Mouse (Mus musculus): Measurements from ENCODE around the gene Zfp362.

The Zfp362 gene

GRCm38 (mm10) chr4:128796788-128797187 lies 9.1 kb downstream of the Zfp362 start:
- no peak for DNase-seq

DNA sequence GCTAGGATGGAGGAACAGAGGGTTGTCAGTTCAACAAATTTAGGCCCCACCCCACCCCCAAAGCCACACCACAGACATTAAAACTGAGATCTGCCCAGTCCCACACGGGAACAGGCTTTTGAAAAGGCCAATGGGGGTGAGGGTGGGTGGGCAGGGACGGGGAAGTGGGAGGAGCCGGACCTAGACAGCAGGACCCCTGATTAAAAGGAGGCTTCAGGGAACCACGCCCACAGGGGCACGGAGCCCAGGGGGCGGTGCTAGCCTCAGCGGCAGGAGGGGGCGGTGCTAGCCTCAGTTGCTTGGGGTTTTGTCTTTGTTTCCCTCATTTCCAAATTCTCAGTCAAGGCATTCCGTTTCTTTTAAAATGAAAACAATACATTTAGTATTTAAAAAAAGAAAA lies 10.2 kb downstream of the Zfp362 start:
- peak; percentile 55 for DNase-seq

- no peak for DNase-seq
These were observed 11.6 kb downstream of the Zfp362 start for GRCm38 (mm10) chr4:128794198-128794597.

- no peak for DNase-seq
These were observed 12.1 kb downstream of the Zfp362 start for GRCm38 (mm10) chr4:128793710-128794109.

DNA sequence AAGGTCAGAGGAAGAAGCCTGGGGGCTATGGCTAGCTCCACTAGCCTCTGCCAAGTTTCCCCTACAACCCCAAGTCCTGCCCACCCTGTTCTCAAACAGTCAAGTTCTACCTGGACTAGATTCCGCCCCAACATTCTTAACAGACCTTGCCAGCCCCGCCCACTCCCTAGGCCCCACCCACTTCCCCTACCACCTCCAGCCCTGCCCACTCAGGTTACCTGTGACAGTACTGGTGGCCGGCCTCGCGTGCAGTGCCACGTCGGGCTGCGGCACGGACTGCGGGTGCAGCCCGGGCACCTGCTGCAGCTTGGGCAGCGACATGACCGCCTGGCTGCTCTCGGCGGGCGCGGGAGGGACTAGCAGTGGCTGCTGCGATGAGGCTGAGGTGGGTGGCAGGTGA lies 16.2 kb downstream of the Zfp362 start:
- no peak for DNase-seq

DNA sequence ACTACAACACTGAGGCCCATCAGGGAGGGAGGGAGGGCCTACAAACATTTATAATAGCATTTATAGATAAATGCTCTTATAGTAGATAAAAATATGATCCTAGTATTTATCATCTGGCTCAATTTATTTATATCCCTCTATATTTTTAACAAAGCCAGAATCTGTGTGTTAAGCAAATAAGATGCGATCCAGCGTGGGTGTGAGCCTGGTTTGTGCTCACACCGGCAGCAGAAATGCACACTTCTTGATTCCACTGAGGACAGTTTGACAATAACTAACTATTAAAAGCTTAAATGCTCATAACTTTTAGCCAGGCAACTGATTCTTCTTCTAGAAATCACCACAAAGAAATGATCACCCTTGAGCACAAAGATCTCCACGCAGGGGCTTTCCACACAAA lies 17.7 kb downstream of the Zfp362 start:
- no peak for DNase-seq

- no peak for DNase-seq
These were observed 18.6 kb downstream of the Zfp362 start for GRCm38 (mm10) chr4:128787023-128787939.

GRCm38 (mm10) chr4:128785921-128786654 lies 19.8 kb downstream of the Zfp362 start:
- no peak for DNase-seq

DNA sequence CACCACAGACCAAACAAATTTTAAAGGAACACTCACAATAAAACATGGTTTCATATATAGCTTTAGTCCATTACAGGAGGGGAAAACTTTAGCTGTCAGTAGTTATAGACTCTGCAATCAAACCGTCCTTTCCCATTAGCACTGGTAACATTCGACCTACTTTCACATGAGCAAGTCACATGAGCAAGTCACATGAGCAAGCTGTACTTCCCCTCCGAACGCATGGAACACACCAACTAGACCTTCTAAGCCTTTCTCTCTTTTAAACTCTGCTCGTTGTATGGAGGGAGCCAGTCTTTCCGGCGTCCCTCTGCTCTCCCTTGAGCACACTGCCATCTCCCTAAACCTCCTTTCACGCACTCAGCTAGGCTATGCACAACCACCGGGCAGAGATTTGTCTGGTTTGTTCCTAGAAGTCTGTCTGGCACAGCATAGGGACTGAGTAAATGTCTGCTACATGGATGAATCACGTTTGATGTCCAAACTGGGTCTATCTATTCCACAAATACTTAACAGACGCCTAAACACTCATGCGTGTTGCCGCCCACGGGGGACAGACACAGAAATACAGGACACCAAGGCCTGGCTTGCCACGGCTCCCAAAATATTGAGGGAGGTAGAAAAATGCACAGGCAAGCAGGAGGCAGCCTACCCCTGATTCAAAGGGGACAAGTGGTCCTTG lies 20.8 kb downstream of the Zfp362 start:
- no peak for DNase-seq

DNA sequence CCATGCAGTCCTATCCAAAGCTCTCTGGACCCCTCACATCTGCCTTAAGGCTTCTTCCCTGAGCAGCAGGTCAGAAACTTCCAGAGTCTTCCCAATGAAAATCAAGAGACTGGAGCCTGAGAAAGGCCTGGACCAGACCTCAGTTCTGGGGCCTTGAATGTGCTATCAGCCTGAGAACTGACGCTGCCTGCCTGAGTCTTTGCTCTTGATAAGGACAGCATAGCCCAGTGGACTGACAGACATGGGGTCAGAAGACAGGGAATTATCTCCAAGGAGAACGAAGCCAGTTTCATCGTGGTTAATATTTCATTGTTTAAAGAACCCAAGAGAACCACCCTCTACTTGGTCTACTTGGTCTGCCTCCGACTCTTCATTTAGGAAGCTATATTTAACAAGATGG lies 23.2 kb downstream of the Zfp362 start:
- no peak for DNase-seq

- no peak for DNase-seq
These were observed 23.8 kb downstream of the Zfp362 start for GRCm38 (mm10) chr4:128782037-128782436.

GRCm38 (mm10) chr4:128777593-128777992 lies 28.3 kb downstream of the Zfp362 start:
- DNase-seq, result no peak

- peak; percentile 91 for DNase-seq
These were observed 29.1 kb downstream of the Zfp362 start for GRCm38 (mm10) chr4:128776568-128777289.

DNA sequence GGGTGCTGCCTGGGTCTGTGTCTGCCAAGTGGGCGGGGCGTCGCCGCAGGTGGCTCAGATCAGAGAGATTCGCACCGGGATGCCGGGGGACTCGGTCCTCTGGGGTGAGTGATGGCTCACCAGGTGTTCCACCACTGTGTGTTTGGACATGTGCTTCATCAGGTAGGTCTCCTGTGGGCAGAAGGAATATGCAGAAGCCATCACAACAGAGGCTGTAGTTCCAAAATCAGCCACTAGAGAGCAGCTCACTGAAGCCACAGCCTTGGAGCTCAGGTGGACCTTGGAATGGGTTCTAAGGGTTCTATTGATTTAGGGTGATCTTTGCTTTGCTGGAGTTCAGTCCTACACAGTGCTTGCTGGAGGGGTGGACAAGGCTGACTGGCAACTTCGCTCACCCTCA lies 31.4 kb downstream of the Zfp362 start:
- peak; percentile 67 for DNase-seq

DNA sequence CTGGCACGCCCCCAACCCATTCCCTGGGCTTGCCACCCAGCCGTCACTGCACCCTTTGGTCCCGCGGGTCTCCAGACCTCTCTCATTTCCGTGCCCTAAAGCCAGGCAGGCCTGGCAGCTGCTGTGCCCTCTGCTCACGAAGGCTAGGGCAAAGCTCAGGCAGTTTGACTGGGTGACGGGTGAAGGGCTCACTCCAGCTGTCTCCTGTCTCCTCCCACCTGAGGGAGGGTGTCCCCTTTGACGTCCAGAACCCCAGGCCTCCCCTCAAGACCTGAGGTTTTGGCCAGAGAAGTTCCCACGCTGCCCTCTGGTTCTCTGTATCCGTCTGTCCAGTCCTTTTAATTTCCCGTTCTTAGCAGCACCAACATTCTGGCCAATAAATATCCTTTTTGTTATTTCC lies 32.0 kb downstream of the Zfp362 start:
- no peak for DNase-seq

DNA sequence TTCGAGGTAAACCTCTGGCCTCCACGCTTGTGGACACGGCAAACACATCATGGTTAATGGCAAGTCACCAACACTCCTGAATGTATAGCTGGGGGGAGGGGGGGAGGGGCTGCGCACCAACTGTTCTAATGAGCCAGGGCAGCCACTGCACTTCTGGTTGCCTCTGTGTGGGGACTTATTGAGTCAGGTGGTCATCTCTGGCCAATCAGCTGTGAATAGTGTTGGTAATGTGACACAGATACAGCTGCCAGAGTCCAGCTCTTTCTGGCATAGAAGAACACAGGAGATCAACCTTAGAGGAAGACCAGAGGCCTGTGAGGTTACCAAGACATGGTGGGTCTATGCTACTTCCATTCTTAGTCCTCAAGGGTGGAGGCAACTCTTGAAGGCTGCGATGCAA lies 35.1 kb downstream of the Zfp362 start:
- no peak for DNase-seq

DNA sequence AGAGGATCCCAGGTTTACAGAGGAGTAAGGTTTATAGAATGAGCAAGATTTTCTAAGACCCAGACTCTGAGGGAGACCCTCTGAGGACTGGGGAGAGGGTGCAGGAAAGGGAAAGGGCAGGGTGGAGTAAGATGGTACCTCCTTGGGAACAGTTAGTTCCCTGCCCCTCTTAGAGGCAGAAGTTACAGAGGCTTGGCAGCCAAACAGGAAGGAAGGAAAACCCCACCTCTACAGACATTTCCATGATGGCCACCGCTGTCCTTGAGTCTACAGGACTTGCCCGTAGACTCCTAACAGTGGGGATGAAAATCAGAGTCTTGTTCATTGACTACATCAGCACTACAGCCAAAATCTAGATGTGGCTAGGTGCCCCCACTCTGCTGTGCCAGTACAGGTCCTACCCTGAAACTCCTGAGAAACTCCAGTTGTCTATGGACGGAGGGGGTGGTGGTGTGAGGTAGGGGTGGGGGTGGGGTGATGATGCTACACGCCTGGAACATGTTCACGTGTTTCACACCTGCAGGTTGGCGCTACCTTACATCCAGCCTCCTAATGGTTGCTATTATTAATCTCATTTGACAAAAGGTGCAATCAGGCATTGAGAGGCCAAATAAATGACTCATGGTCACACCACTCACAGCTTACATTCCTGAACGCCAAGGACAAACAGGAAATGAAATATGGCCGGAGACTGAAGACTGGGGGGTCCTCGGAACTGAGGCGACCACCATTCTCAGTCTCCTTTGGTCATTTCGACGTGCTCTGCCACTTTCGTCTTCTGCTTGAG lies 36.1 kb downstream of the Zfp362 start:
- no peak for DNase-seq

DNA sequence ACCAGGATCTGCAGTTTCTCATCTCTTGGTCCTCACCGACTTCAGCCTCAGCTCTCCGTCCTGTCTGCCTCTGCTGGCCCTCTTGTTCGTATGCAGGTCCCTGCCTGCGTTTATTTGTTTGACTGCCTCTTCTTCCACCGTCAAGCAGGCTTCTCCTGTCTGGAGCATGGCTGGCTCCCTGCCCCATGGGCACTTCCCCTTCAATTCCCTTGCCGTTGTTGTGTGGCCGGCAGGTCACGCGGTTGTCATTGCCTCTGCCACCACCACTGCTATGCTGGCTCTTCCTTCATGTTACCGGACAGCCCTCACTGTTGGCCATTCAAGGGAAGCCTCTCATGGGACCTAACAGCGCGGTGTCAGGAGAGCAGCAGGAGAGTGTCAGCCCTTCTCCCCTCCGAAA lies 37.7 kb downstream of the Zfp362 start:
- DNase-seq, result no peak

- no peak for DNase-seq
These were observed 38.9 kb downstream of the Zfp362 start for GRCm38 (mm10) chr4:128766929-128767328.

- DNase-seq, result no peak
These were observed 45.8 kb downstream of the Zfp362 start for GRCm38 (mm10) chr4:128760029-128760428.

- DNase-seq, result no peak
These were observed 46.6 kb downstream of the Zfp362 start for GRCm38 (mm10) chr4:128759214-128759613.

DNA sequence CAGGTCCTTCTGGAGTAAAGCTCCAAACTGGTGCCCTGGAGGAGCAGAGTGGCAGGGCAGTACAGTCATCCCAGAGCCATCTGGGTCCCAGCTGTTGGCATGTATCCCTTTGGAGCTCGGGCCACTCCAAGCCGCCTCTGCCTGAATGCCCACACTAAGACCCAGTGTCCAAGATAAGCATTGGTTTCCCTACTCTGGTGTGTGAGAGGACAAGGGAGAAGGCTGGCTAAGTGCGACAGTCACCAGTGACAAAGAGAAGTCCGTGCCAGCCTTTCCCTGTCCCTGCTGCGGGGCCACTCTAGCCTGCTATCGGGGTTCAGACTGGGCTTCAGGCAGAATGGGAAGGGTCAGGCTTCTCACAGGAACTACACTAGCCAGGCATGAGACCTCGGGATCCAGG lies 49.9 kb downstream of the Zfp362 start:
- DNase-seq, result no peak
